Mouse (Mus musculus) heart, adult 9 months (tissue): ENCODE results near the gene Il15.

Experiments
- DNase-seq, 2 experiments: peaks; one replicate each; pipeline ENCODE4 v3.0.0; 2022; ENCODE audit warnings: low spot score in 2 of 2

The Il15 gene

GRCm38 (mm10) chr8:82361061-82361460 is 42.0 kb downstream of the Il15 start:
- DNase-seq = no peak

DNA sequence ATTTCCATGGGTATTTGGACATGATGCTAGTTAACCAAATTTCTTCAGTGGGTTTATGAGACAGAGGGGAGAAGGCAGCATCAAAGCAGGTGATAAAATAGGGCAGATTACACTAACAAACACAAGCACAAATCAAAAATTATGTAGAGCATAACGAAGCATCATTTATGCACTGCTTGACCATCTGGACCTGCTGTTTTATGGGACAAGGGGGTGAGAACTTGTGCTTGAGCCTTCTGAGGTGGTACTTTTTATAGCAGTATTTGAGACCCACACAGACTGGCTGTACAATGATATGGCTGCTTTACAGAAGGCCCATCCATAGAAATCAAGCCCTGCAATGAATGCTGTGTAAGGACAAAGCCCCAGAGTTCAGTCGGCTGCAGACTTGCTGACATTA is 46.9 kb downstream of the Il15 start:
- no peak for DNase-seq

GRCm38 (mm10) chr8:82351268-82351943 is 51.6 kb downstream of the Il15 start:
- peak in 1 of 2 experiments; percentile 13 for DNase-seq

DNA sequence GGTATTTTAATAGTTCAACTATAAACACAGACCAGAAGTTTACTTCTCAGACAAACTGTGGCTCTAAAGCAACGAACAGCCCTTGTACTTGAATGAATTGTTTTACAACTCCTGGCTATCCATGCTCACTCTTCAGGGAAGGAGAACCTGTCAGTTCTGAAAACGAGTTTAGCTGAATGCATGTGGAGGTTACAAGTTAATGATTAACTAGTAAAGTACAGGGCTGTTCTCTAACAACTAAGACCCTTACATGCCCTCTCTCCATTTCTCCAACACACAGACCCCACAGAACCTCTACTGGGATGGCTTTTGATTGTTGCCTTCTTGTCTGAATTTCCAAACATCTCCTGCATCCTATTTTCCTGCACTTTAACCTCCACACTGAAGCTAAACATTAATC is 53.7 kb downstream of the Il15 start:
- DNase-seq = no peak

- DNase-seq = no peak
Observed at GRCm38 (mm10) chr8:82346485-82346884, 56.5 kb downstream of the Il15 start.

DNA sequence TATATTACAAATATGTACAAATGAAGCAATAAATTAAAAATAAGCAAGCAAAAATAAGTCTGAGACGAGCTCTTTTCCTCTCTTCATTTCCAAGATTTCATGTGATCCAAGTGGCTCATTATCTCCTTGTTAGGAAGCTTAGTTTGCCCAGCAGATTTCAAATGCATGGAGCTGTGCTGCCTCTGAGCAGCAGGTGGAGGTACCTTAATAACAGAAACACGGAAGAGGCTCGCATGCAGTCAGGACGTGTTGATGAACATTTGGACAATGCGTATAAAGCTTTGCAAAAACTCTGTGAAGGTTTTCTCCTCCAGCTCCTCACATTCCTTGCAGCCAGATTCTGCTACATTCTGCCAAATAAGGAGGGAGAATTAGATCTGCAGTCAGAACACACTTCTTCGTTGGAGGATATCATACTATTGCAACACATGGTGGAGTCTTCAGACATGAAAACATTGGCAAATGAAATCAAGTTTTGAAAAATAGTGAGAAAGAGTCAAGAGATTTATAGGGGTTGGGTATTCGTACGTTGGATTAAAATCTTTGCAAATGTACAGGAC is 71.3 kb downstream of the Il15 start:
- no peak for DNase-seq

DNA sequence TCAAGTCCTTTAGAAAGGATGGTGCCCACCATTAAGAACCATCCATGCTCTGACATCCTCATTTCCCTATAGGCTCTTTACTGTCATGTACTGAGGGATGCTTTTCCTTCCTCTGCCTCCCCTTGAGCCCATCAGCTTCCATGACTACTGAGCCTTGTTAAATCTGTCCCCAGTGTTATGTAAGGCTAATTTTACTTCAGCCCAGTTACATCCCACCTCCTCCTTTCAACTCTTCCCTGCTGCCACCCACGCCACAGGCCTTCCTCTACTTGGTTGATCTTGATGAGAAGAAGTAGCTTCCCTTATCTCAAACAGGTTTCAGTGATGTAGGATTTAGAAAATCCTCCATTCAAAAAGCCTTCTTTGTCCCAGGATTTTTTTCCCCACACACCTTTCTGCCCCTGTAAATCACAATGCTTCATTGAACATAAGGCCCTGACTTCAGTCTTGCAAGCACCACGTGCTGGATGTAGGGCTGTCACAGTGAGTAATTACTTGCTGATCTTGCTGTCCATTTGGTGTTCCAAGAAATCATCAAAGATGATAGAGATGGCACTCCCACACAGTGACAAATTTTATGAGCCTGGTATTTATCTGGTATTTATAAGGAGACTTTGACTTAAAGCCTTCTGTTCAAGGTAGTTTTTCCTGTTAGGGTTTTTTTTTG is 74.9 kb downstream of the Il15 start:
- no peak for DNase-seq

DNA sequence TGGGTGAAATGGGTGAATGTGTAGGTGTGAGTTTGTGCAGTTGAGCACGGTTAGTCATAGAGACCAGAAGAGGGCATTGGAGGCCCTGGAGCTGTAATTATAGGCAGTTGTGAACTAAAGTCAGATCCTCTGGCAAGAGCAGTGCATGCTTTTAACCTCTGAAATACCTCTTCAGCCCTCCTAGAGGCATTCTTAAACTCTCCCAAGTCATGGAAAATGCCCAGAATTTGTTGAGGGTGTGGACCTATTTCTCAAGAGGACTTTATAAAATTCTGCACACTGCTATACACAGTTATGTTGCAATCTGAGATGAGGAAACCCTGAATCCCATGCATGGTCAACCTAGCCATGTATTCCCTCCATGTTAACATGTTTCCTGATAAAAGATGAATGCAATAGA is 77.0 kb downstream of the Il15 start:
- DNase-seq = no peak

DNA sequence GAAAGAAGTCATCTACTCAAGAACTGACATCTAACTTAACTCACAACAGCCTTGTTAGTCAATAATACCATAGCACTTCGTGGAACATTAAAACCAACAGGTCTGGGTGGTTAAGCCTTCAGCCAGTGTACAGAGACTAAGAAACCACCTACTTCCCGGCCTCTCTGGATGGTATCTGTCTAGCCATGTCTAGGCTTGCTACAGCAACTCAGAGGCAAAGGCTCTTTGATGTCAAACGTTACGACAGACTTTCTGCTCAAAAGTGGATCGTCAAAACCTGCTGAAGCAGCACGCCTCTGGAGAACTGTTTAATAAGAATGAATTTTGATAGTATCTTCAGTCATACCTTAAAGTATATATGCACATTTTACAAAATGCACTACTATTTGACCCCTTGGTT is 77.4 kb downstream of the Il15 start:
- DNase-seq = no peak

DNA sequence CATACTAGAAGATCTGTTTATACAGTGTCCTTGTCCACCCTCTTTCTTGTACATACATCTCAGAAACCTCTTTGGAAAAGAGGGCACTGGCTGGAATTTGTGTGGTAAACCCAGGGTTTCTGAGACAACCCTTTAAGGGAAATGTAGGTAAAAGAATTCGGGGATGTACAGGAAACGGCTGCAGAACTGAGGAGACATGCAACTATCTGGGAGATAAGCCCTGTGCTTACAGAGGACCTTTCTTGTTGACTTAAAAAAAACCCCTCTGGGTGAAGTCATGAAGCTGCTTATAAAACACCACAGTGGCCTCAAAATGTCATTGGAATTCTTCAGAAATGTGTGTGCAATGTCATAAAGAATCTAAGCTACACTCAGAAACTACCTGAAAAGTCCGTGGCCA is 85.6 kb downstream of the Il15 start:
- no peak for DNase-seq

GRCm38 (mm10) chr8:82306424-82306823 is 96.6 kb downstream of the Il15 start:
- no peak for DNase-seq

DNA sequence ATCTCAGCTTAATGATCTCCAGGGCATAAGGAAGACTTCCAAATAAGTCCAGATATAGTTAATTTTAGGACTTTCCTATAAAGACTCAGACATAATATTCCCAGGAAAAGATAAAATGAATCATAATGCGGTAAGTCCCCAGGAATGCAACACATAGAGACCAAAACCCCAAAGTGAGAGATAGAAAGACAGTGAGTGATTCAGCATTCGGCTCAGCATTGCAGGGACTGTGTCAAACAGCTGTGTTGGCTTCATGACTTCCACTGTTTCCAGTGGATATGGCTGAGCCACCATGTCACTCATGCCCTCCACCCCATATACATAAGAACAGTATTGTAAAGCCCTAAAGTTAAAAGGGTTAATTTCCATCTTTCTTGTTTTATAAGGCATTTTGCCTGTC is 106.8 kb downstream of the Il15 start:
- DNase-seq = no peak

GRCm38 (mm10) chr8:82291659-82292058 is 111.4 kb downstream of the Il15 start:
- DNase-seq = no peak

DNA sequence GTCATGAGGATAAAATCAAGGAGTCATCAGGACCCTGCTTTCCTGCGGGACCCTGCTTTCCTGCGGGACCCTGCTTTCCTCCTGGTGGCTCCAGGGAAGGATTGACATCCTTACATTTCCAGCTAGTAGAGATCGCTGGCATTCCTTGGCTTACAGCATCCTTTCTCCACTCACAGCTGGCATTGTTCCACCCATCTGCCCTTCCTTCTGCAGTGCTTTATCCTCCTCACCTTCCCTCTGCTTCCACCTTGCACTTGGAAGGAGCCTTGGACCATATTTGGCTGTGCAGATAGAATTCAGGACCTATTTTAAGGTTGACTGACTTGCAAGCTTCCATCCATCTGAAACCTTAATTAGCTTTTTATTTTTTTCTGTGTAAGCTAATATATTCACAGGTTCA is 117.2 kb downstream of the Il15 start:
- no peak for DNase-seq

- DNase-seq = no peak
Observed at GRCm38 (mm10) chr8:82281995-82282394, 121.0 kb downstream of the Il15 start.
